Mouse (Mus musculus) heart, postnatal 0 days (tissue): ENCODE data around the gene Fpgs. TPM values are rescaled to one million over a fixed set of nuclear protein-coding genes. Genes with fewer than 3 reads are reported as not detected.

Experiments used
- ATAC-seq: fragments of 200-750 bp; cut with Nextera tagmentation; 2 replicates; pipeline ENCODE4 v1.8.0; 2017; ENCODE audit warnings: low read depth, moderate number of reproducible peaks, moderate library complexity; ENCODE audit not compliant: insufficient read depth
- DNase-seq: peaks from one replicate; pipeline ENCODE4 v3.0.0-alpha.2; 2016; ENCODE audit warnings: low spot score
- H3K27ac ChIP-seq: fragments of 300-500 bp; sonication (generic); 2 replicates; pipeline ENCODE4 v1.5.1; 2014; ENCODE audit warnings: low read depth, mild to moderate bottlenecking
- H3K27me3 ChIP-seq: fragments of 300-500 bp; sonication (generic); 2 replicates; pipeline ENCODE4 v1.6.1; 2014; ENCODE audit warnings: low read length, mixed read lengths; ENCODE audit not compliant: control insufficient read depth, insufficient read depth
- H3K36me3 ChIP-seq: fragments of 300-500 bp; sonication (generic); replicated peaks from 2 replicates; pipeline ENCODE4 v1.6.1; 2014; ENCODE audit warnings: low read length, mixed read lengths; ENCODE audit not compliant: control insufficient read depth, insufficient read depth
- H3K4me1 ChIP-seq: fragments of 300-500 bp; sonication (generic); 2 replicates; pipeline ENCODE4 v1.6.1; 2014; ENCODE audit warnings: antibody characterized with exemption; ENCODE audit not compliant: control insufficient read depth, insufficient read depth
- H3K4me2 ChIP-seq: fragments of 300-500 bp; sonication (generic); 2 replicates; pipeline ENCODE4 v1.6.1; 2014; ENCODE audit warnings: low read depth, mild to moderate bottlenecking, low read length, moderate library complexity
- H3K4me3 ChIP-seq: fragments of 300-500 bp; sonication (generic); 2 replicates; pipeline ENCODE4 v1.5.1; 2014; ENCODE audit warnings: low read depth, low read length
- H3K9ac ChIP-seq: fragments of 300-500 bp; sonication (generic); replicated peaks from 2 replicates; pipeline ENCODE4 v1.6.1; 2014; ENCODE audit warnings: low read depth, low read length, mixed read lengths
- H3K9me3 ChIP-seq: fragments of 300-500 bp; sonication (generic); replicated peaks from 2 replicates; pipeline ENCODE4 v1.6.1; 2016; ENCODE audit warnings: low read length; ENCODE audit not compliant: control insufficient read depth
- CTCF ChIP-seq: IDR thresholded peaks from 2 replicates; pipeline ENCODE4 v1.5.1; 2016; ENCODE audit warnings: antibody characterized with exemption, control low read depth, low read depth
- EP300 ChIP-seq: IDR thresholded peaks from 2 replicates; pipeline ENCODE4 v1.6.1; 2016; ENCODE audit warnings: antibody characterized with exemption, low read depth
- WGBS: fragments of 180-500 bp; shearing (Covaris S2); extraction: QIAGEN DNeasy Blood & Tissue Kit; methylation state at CpG from one replicate; pipeline ENCODE4 v1.1.7; 2014; 5-methylcytosine and 5-hydroxymethylcytosine counted together
- polyA plus RNA-seq: library from polyadenylated mRNA; unstranded; fragments of >200 nt; fragmentation: Nextera tagmentation; extraction: Ambion mirVana; gene quantifications from 2 replicates; pipeline ENCODE4 v1.2.1, GENCODE M21; 2015
- total RNA-seq: library from RNA; depleted of rRNA; stranded (reverse); fragments of >200 nt; gene quantifications from 2 replicates; pipeline ENCODE4 v1.2.3, GENCODE M21; 2014; ENCODE audit warnings: low replicate concordance

Gene Fpgs
- total and polyA plus RNA-seq, 2 experiments from 2014 or later = 10.9 to 13.6 TPM

GRCm38 (mm10) chr2:32661509-32662107 lies 42.3 kb downstream of the Fpgs start:
- Histone ChIP-seq H3K27me3 (no peaks in the 10 kb centered on the region), H3K4me1 (peaks cover 26% of the 10 kb centered on the region), H3K4me3 (no peak overlapping the region), H3K27ac (peak overlapping the region; percentile 54), H3K4me2 (no peak overlapping the region), H3K36me3 (peaks cover 19% of the 10 kb centered on the region; the same call in 1 of the 2 replicates), H3K9me3 (no peaks in the 10 kb centered on the region), H3K9ac (no peak overlapping the region)
- DNase-seq = peak; percentile 67
- no peak for TF ChIP-seq CTCF
- no peak for TF ChIP-seq EP300
- peak; percentile 81 for ATAC-seq
- WGBS = 12% methylated on average over 7 of the region's 7 CpGs

GRCm38 (mm10) chr2:32658873-32659272 lies 45.1 kb downstream of the Fpgs start:
- TF ChIP-seq CTCF (no peak), EP300 (no peak)
- no peak overlapping the region for H3K4me3 ChIP-seq
- no peak overlapping the region for H3K27ac ChIP-seq
- 72% methylated on average over 2 of the region's 2 CpGs for WGBS
- peaks cover 19% of the 10 kb centered on the region; the same call in 1 of the 2 replicates for H3K36me3 ChIP-seq
- no peaks in the 10 kb centered on the region for H3K27me3 ChIP-seq
- DNase-seq = no peak
- H3K9ac ChIP-seq = no peak overlapping the region
- no peaks in the 10 kb centered on the region for H3K9me3 ChIP-seq
- H3K4me2 ChIP-seq = no peak overlapping the region
- peaks cover 34% of the 10 kb centered on the region for H3K4me1 ChIP-seq
- ATAC-seq = no peak

- H3K4me2 ChIP-seq = no peak overlapping the region
Measured at GRCm38 (mm10) chr2:32655826-32656225, 48.1 kb downstream of the Fpgs start.

GRCm38 (mm10) chr2:32655394-32655744 lies 48.6 kb downstream of the Fpgs start:
- TF ChIP-seq CTCF (no peak), EP300 (no peak)
- H3K4me3 ChIP-seq = no peak overlapping the region
- H3K4me1 ChIP-seq = peaks cover 23% of the 10 kb centered on the region
- no peak for ATAC-seq
- 50% methylated on average over 3 of the region's 3 CpGs for WGBS
- no peaks in the 10 kb centered on the region for H3K9me3 ChIP-seq
- no peaks in the 10 kb centered on the region for H3K27me3 ChIP-seq
- no peak overlapping the region for H3K9ac ChIP-seq
- peak overlapping the region; percentile 87 for H3K27ac ChIP-seq
- no peak overlapping the region for H3K4me2 ChIP-seq
- peaks cover 32% of the 10 kb centered on the region; the same call in 1 of the 2 replicates for H3K36me3 ChIP-seq
- no peak for DNase-seq

More at GRCm38 (mm10) chr2:32655826-32656225, 48.1 kb downstream of the Fpgs start:
- 47% methylated on average over 12 of the region's 12 CpGs for WGBS
- ATAC-seq = peak; percentile 84
- peak; percentile 61 for DNase-seq
- H3K4me3 ChIP-seq = no peak overlapping the region
- peak overlapping the region; percentile 87 for H3K27ac ChIP-seq
- no peak for TF ChIP-seq CTCF
- peak; percentile 78 for TF ChIP-seq EP300
- no peaks in the 10 kb centered on the region for H3K9me3 ChIP-seq
- no peak overlapping the region for H3K9ac ChIP-seq
- H3K4me1 ChIP-seq = peaks cover 24% of the 10 kb centered on the region
- peaks cover 28% of the 10 kb centered on the region; the same call in 1 of the 2 replicates for H3K36me3 ChIP-seq
- H3K27me3 ChIP-seq = no peaks in the 10 kb centered on the region

- no peak overlapping the region for H3K9ac ChIP-seq
- no peak for DNase-seq
Measured at GRCm38 (mm10) chr2:32654743-32655393, 49.1 kb downstream of the Fpgs start.

More at GRCm38 (mm10) chr2:32654743-32655393, 49.1 kb downstream of the Fpgs start:
- no peaks in the 10 kb centered on the region for H3K9me3 ChIP-seq
- H3K27me3 ChIP-seq = no peaks in the 10 kb centered on the region
- peaks cover 28% of the 10 kb centered on the region; the same call in 1 of the 2 replicates for H3K36me3 ChIP-seq
- 0 out of 2 replicates have a peak overlapping the region, but pooled peaks have one; percentile 9 for H3K4me3 ChIP-seq
- peaks cover 23% of the 10 kb centered on the region for H3K4me1 ChIP-seq
- ATAC-seq = peak; percentile 16; the same call in 1 of the 2 replicates
- peak overlapping the region; percentile 35; the same call in 1 of the 2 replicates for H3K4me2 ChIP-seq
- WGBS = 59% methylated on average over 14 of the region's 14 CpGs
- H3K27ac ChIP-seq = peak overlapping the region; percentile 87
- no peak for TF ChIP-seq EP300
- TF ChIP-seq CTCF = no peak
